Mouse (Mus musculus): ENCODE measurements at regions not wholly inside any gene's neighbourhood (a gene's known extent, or its start where the extent isn't known, plus 50 kb on each side); places are given as distances from the start of the nearest gene placed in this dataset.

- peak in 1 of 2 experiments; percentile 20 for DNase-seq
These were observed 114.5 kb downstream of the Rfx6 start for GRCm38 (mm10) chr10:51792030-51792429.

- peak; percentile 71 to 82 for DNase-seq
These were observed 116.3 kb downstream of the Rfx6 start for GRCm38 (mm10) chr10:51793876-51794275.

GRCm38 (mm10) chr10:51816626-51817025, 139.1 kb downstream of the Rfx6 start:
- DNase-seq: no peak

GRCm38 (mm10) chr10:51823900-51824299, 146.3 kb downstream of the Rfx6 start:
- no peak for DNase-seq

GRCm38 (mm10) chr10:51826431-51826964, 148.9 kb downstream of the Rfx6 start:
- DNase-seq: no peak

- no peak for DNase-seq
These were observed 154.9 kb downstream of the Rfx6 start for GRCm38 (mm10) chr10:51832459-51832858.

- no peak for DNase-seq
These were observed 165.5 kb downstream of the Rfx6 start for GRCm38 (mm10) chr10:51843099-51843498.

GRCm38 (mm10) chr10:51846287-51846686, 168.7 kb downstream of the Rfx6 start:
- no peak for DNase-seq

- DNase-seq: no peak
These were observed 152.9 kb upstream of the Vgll2 start for GRCm38 (mm10) chr10:51869409-51869808.

- no peak for DNase-seq
These were observed 111.1 kb upstream of the Vgll2 start for GRCm38 (mm10) chr10:51911066-51911691.

GRCm38 (mm10) chr10:51912096-51912495, 110.2 kb upstream of the Vgll2 start:
- no peak for DNase-seq

GRCm38 (mm10) chr10:51926644-51927043, 95.7 kb upstream of the Vgll2 start:
- DNase-seq: no peak

- no peak for DNase-seq
These were observed 93.0 kb upstream of the Vgll2 start for GRCm38 (mm10) chr10:51929341-51929740.

GRCm38 (mm10) chr10:51930266-51930665, 92.0 kb upstream of the Vgll2 start:
- no peak for DNase-seq

GRCm38 (mm10) chr10:51930696-51931095, 91.6 kb upstream of the Vgll2 start:
- DNase-seq: peak; percentile 8 to 26

- DNase-seq: no peak
These were observed 86.8 kb upstream of the Vgll2 start for GRCm38 (mm10) chr10:51935482-51935881.

- DNase-seq: no peak
These were observed 81.1 kb upstream of the Vgll2 start for GRCm38 (mm10) chr10:51941192-51941591.

- DNase-seq: peak; percentile 16 to 38
These were observed 76.6 kb upstream of the Vgll2 start for GRCm38 (mm10) chr10:51945701-51946100.

GRCm38 (mm10) chr10:51946189-51946588, 76.1 kb upstream of the Vgll2 start:
- DNase-seq: peak in 1 of 2 experiments; percentile 4

- no peak for DNase-seq
These were observed 75.4 kb upstream of the Vgll2 start for GRCm38 (mm10) chr10:51946881-51947280.

- no peak for DNase-seq
These were observed 72.3 kb upstream of the Vgll2 start for GRCm38 (mm10) chr10:51950016-51950415.

GRCm38 (mm10) chr10:51952021-51952420, 70.3 kb upstream of the Vgll2 start:
- peak in 1 of 2 experiments; percentile 16 for DNase-seq

- no peak for DNase-seq
These were observed 65.8 kb upstream of the Vgll2 start for GRCm38 (mm10) chr10:51956493-51956892.

- no peak for DNase-seq
These were observed 60.8 kb upstream of the Vgll2 start for GRCm38 (mm10) chr10:51961497-51961896.

- DNase-seq: no peak
These were observed 58.6 kb upstream of the Vgll2 start for GRCm38 (mm10) chr10:51963671-51964070.
